Mouse (Mus musculus) liver, embryonic 14.5 days (tissue): ENCODE measurements at regions not wholly inside any gene's neighbourhood (a gene's known extent, or its start where the extent isn't known, plus 50 kb on each side); places are given as distances from the start of the nearest gene placed in this dataset.

ENCODE experiments used
- CTCF ChIP-seq: IDR thresholded peaks from 2 replicates; pipeline ENCODE4 v1.5.1; 2016; ENCODE audit warnings: antibody characterized with exemption, low read depth, control low read depth
- EP300 ChIP-seq: IDR thresholded peaks from 2 replicates; pipeline ENCODE4 v1.6.1; 2016; ENCODE audit warnings: antibody characterized with exemption, low read depth

DNA sequence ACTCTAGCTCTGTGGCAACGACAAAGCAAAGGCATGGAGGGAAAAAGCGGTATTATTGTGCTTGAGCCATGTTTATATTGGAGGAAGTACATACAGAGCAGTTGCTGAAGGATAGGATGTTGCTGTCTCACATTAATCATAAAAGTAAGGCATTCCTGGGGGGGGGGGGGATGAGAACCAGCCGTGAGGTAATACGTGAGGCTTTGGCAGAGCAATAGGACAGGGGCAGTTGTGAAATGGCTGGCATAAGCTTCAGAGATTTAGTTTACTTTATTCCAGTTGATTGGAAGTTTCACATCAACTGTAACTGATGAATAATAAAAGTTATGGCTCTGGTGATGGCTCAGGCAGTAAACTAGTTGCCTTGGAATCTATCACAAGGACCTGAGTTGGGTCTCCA lies 62.4 kb upstream of the Atic start:
- no peak for TF ChIP-seq CTCF
- TF ChIP-seq EP300, result no peak
